Mouse (Mus musculus) ZHBTc4 (cell line): ENCODE measurements around the gene Il20ra.
"Not testable (repeated sequence)": the region's sequence is repeated elsewhere in the genome, so short reads cannot be mapped to it uniquely, and the experiment has no call there.

ENCODE experiments used
- DNase-seq: peaks from one replicate; pipeline ENCODE4 v3.0.0-alpha.2; 2011; ENCODE audit warnings: low read depth, low spot score

Gene Il20ra

GRCm38 (mm10) chr10:19712421-19712836 is at the start of gene Il20ra:
Gene Il20ra (plus strand): TSS chr10:19712570.
- peak; percentile 68 for DNase-seq

GRCm38 (mm10) chr10:19668973-19669372 is 43.4 kb upstream of the Il20ra start:
- DNase-seq: no peak

GRCm38 (mm10) chr10:19672015-19672414 is 40.4 kb upstream of the Il20ra start:
- no peak for DNase-seq

- no peak for DNase-seq
These were observed 39.2 kb upstream of the Il20ra start for GRCm38 (mm10) chr10:19673146-19673545.

- DNase-seq: no peak
These were observed 24.7 kb upstream of the Il20ra start for GRCm38 (mm10) chr10:19687686-19688085.

- no peak for DNase-seq
These were observed 21.1 kb upstream of the Il20ra start for GRCm38 (mm10) chr10:19691287-19691686.

GRCm38 (mm10) chr10:19691771-19692170 is 20.6 kb upstream of the Il20ra start:
- DNase-seq: no peak

GRCm38 (mm10) chr10:19692332-19692731 is 20.0 kb upstream of the Il20ra start:
- DNase-seq: no peak

GRCm38 (mm10) chr10:19692988-19693387 is 19.4 kb upstream of the Il20ra start:
- DNase-seq: peak; percentile 59

GRCm38 (mm10) chr10:19693629-19694028 is 18.7 kb upstream of the Il20ra start:
- peak; percentile 18 for DNase-seq

- no peak for DNase-seq
These were observed 13.0 kb upstream of the Il20ra start for GRCm38 (mm10) chr10:19699331-19699730.

- no peak for DNase-seq
These were observed 7.9 kb upstream of the Il20ra start for GRCm38 (mm10) chr10:19704445-19704844.

GRCm38 (mm10) chr10:19707768-19708167 is 4.6 kb upstream of the Il20ra start:
- DNase-seq: no peak

GRCm38 (mm10) chr10:19708277-19709070 is 3.9 kb upstream of the Il20ra start:
- DNase-seq: peak; percentile 86

GRCm38 (mm10) chr10:19711020-19711419 is 1.4 kb upstream of the Il20ra start:
- no peak for DNase-seq

- DNase-seq: peak; percentile 57
These were observed 709 bp upstream of the Il20ra start for GRCm38 (mm10) chr10:19711551-19712171.

GRCm38 (mm10) chr10:19718627-19719026 is 6.3 kb downstream of the Il20ra start:
- DNase-seq: no peak

- no peak for DNase-seq
These were observed 9.9 kb downstream of the Il20ra start for GRCm38 (mm10) chr10:19722320-19722719.

GRCm38 (mm10) chr10:19724158-19724832 is 11.9 kb downstream of the Il20ra start:
- DNase-seq: no peak

GRCm38 (mm10) chr10:19738442-19738841 is 26.1 kb downstream of the Il20ra start:
- DNase-seq: not testable (repeated sequence)

GRCm38 (mm10) chr10:19745662-19746061 is 33.3 kb downstream of the Il20ra start:
- no peak for DNase-seq

GRCm38 (mm10) chr10:19746156-19746555 is 33.8 kb downstream of the Il20ra start:
- DNase-seq: no peak
